Mouse (Mus musculus) limb, embryonic 13.5 days (tissue): ENCODE data around the gene Bspry. TPM values are rescaled to one million over a fixed set of nuclear protein-coding genes. Genes with fewer than 3 reads are reported as not detected.

Experiments
- ATAC-seq: fragments of 200-750 bp; cut with Nextera tagmentation; 2 replicates; pipeline ENCODE4 v1.8.0; 2017; ENCODE audit warnings: low read depth, moderate number of reproducible peaks, moderate TSS enrichment; ENCODE audit not compliant: low FRiP score
- H3K27ac ChIP-seq: fragments of 300-500 bp; sonication (generic); 2 replicates; pipeline ENCODE4 v1.5.1; 2015; ENCODE audit warnings: inconsistent platforms, mild to moderate bottlenecking, moderate library complexity
- H3K27me3 ChIP-seq: fragments of 300-500 bp; sonication (generic); 2 replicates; pipeline ENCODE4 v1.6.1; 2015; ENCODE audit warnings: mild to moderate bottlenecking, inconsistent platforms
- H3K36me3 ChIP-seq: fragments of 300-500 bp; sonication (generic); 2 replicates; pipeline ENCODE4 v1.6.1; 2015; ENCODE audit warnings: inconsistent platforms, mild to moderate bottlenecking, moderate library complexity
- H3K4me1 ChIP-seq: fragments of 300-500 bp; sonication (generic); 2 replicates; pipeline ENCODE4 v1.6.1; 2015; ENCODE audit warnings: inconsistent platforms
- H3K4me2 ChIP-seq: fragments of 300-500 bp; sonication (generic); replicated peaks from 2 replicates; pipeline ENCODE4 v1.6.1; 2015; ENCODE audit warnings: inconsistent platforms, mild to moderate bottlenecking, moderate library complexity
- H3K4me3 ChIP-seq: fragments of 300-500 bp; sonication (generic); 2 replicates; pipeline ENCODE4 v1.5.1; 2015; ENCODE audit warnings: moderate library complexity, mild to moderate bottlenecking, inconsistent platforms
- H3K9ac ChIP-seq: fragments of 300-500 bp; sonication (generic); 2 replicates; pipeline ENCODE4 v1.6.1; 2015; ENCODE audit warnings: mild to moderate bottlenecking, inconsistent platforms
- H3K9me3 ChIP-seq: fragments of 300-500 bp; sonication (generic); 2 replicates; pipeline ENCODE4 v1.6.1; 2016; ENCODE audit warnings: inconsistent platforms
- WGBS: fragments of 180-500 bp; shearing (Covaris S2); methylation state at CpG from one replicate; pipeline ENCODE4 v1.1.7; 2015; 5-methylcytosine and 5-hydroxymethylcytosine counted together
- polyA plus RNA-seq: library from polyadenylated mRNA; unstranded; fragments of >200 nt; fragmentation: Nextera tagmentation; extraction: Ambion mirVana; gene quantifications from 2 replicates; pipeline ENCODE4 v1.2.1, GENCODE M21; 2015

Bspry gene
- polyA plus RNA-seq, 1 experiment from 2014 or later = 3.2 TPM

- no peaks in the 10 kb centered on the region for H3K9me3 ChIP-seq
- H3K27ac ChIP-seq = peak overlapping the region; percentile 85; the same call in 1 of the 2 replicates
- H3K4me3 ChIP-seq = peak overlapping the region; percentile 70
- peaks cover 35% of the 10 kb centered on the region for H3K4me1 ChIP-seq
- no peaks in the 10 kb centered on the region for H3K27me3 ChIP-seq
- H3K36me3 ChIP-seq = peaks cover 25% of the 10 kb centered on the region
- ATAC-seq = 0 out of 2 replicates have a peak, but pooled peaks have one; percentile 2
- peak overlapping the region; percentile 81 for H3K4me2 ChIP-seq
- peak overlapping the region; percentile 85 for H3K9ac ChIP-seq
- WGBS = 45% methylated on average over 13 of the region's 13 CpGs
Measured at GRCm38 (mm10) chr4:62518416-62519121, 38.7 kb downstream of the Bspry start.

GRCm38 (mm10) chr4:62519122-62519848 is 39.4 kb downstream of the Bspry start:
- H3K27ac ChIP-seq = peak overlapping the region; percentile 85
- peak overlapping the region; percentile 70 for H3K4me3 ChIP-seq
- under 1% methylated on average over 26 of the region's 26 CpGs for WGBS
- H3K9me3 ChIP-seq = no peaks in the 10 kb centered on the region
- H3K4me2 ChIP-seq = peak overlapping the region; percentile 81
- peaks cover 43% of the 10 kb centered on the region for H3K4me1 ChIP-seq
- H3K27me3 ChIP-seq = no peaks in the 10 kb centered on the region
- peaks cover 21% of the 10 kb centered on the region; the same call in 1 of the 2 replicates for H3K36me3 ChIP-seq
- ATAC-seq = peak; percentile 79
- H3K9ac ChIP-seq = peak overlapping the region; percentile 85

GRCm38 (mm10) chr4:62519849-62520233 is 40.0 kb downstream of the Bspry start, which contains the start of gene Alad:
Alad (minus strand) TSS chr4:62519918.
- Histone ChIP-seq H3K4me1 (peaks cover 45% of the 10 kb centered on the region), H3K36me3 (peaks cover 21% of the 10 kb centered on the region; the same call in 1 of the 2 replicates), H3K27me3 (no peaks in the 10 kb centered on the region), H3K27ac (peak within 1 kb of the TSS; percentile 85), H3K9ac (peak within 1 kb of the TSS; percentile 85), H3K9me3 (no peaks in the 10 kb centered on the region), H3K4me3 (peak within 1 kb of the TSS; percentile 70), H3K4me2 (peak within 1 kb of the TSS; percentile 81)
- 0% methylated on average over 31 of the region's 37 CpGs for WGBS
- peak; percentile 81 for ATAC-seq

GRCm38 (mm10) chr4:62520892-62521400 is 41.1 kb downstream of the Bspry start:
- WGBS = 91% methylated on average over 2 of the region's 2 CpGs
- no peak overlapping the region for H3K27ac ChIP-seq
- H3K9ac ChIP-seq = no peak overlapping the region

GRCm38 (mm10) chr4:62524651-62525488 is 45.0 kb downstream of the Bspry start, which contains the start of the genes Pole3 and 4933430I17Rik:
Pole3 (minus strand) TSS chr4:62525068.
4933430I17Rik (plus strand) TSS chr4:62525369.
- H3K9me3 ChIP-seq = no peaks in the 10 kb centered on the region
- H3K4me2 ChIP-seq = peak within 1 kb of the TSS; percentile 92
- peak within 1 kb of the TSS; percentile 94 for H3K27ac ChIP-seq
- H3K36me3 ChIP-seq = peaks cover 21% of the 10 kb centered on the region; the same call in 1 of the 2 replicates
- no peaks in the 10 kb centered on the region for H3K27me3 ChIP-seq
- ATAC-seq = peak; percentile 98
- peak within 1 kb of the TSS; percentile 87 for H3K4me3 ChIP-seq
- under 1% methylated on average over 59 of the region's 59 CpGs for WGBS
- peak within 1 kb of the TSS; percentile 90 for H3K9ac ChIP-seq
- peaks cover 12% of the 10 kb centered on the region for H3K4me1 ChIP-seq

More at GRCm38 (mm10) chr4:62520892-62521400, 41.1 kb downstream of the Bspry start:
- Histone ChIP-seq H3K4me1 (peaks cover 45% of the 10 kb centered on the region), H3K9me3 (no peaks in the 10 kb centered on the region), H3K4me3 (no peak overlapping the region), H3K36me3 (peaks cover 21% of the 10 kb centered on the region; the same call in 1 of the 2 replicates), H3K27me3 (no peaks in the 10 kb centered on the region), H3K4me2 (no peak overlapping the region)
- ATAC-seq = no peak

- Histone ChIP-seq H3K9ac (no peak overlapping the region; the same call in 1 of the 2 replicates), H3K27ac (no peak overlapping the region), H3K36me3 (peaks cover 21% of the 10 kb centered on the region; the same call in 1 of the 2 replicates), H3K4me3 (peak overlapping the region; percentile 87), H3K4me2 (peak overlapping the region; percentile 92), H3K27me3 (no peaks in the 10 kb centered on the region), H3K9me3 (no peaks in the 10 kb centered on the region), H3K4me1 (peaks cover 12% of the 10 kb centered on the region)
- no peak for ATAC-seq
- 1% methylated on average over 10 of the region's 10 CpGs for WGBS
Measured at GRCm38 (mm10) chr4:62525489-62525811, 45.6 kb downstream of the Bspry start.

- Histone ChIP-seq H3K4me2 (no peak overlapping the region), H3K27ac (no peak overlapping the region), H3K4me3 (no peak overlapping the region), H3K9me3 (no peaks in the 10 kb centered on the region), H3K36me3 (peaks cover 21% of the 10 kb centered on the region; the same call in 1 of the 2 replicates), H3K27me3 (no peaks in the 10 kb centered on the region), H3K9ac (no peak overlapping the region), H3K4me1 (peaks cover 16% of the 10 kb centered on the region)
- 57% methylated on average over 2 of the region's 2 CpGs for whole genome bisulfite sequencing
- ATAC-seq = no peak
Measured at GRCm38 (mm10) chr4:62526256-62526655, 46.4 kb downstream of the Bspry start.

- H3K4me3 ChIP-seq = no peak overlapping the region
Measured at GRCm38 (mm10) chr4:62527655-62528054, 47.8 kb downstream of the Bspry start.

GRCm38 (mm10) chr4:62533729-62534128 is 53.9 kb downstream of the Bspry start:
- no peak overlapping the region for H3K4me2 ChIP-seq

More at GRCm38 (mm10) chr4:62527655-62528054, 47.8 kb downstream of the Bspry start:
- no peak for ATAC-seq
- 80% methylated on average over 4 of the region's 4 CpGs for WGBS
- no peak overlapping the region for H3K27ac ChIP-seq
- no peaks in the 10 kb centered on the region for H3K27me3 ChIP-seq
- H3K4me2 ChIP-seq = no peak overlapping the region
- H3K36me3 ChIP-seq = peaks cover 11% of the 10 kb centered on the region; the same call in 1 of the 2 replicates
- peaks cover 16% of the 10 kb centered on the region for H3K4me1 ChIP-seq
- H3K9ac ChIP-seq = no peak overlapping the region
- H3K9me3 ChIP-seq = no peaks in the 10 kb centered on the region

GRCm38 (mm10) chr4:62541802-62542201 is 61.9 kb downstream of the Bspry start:
- no peak overlapping the region for H3K27ac ChIP-seq
- ATAC-seq = no peak
- no peaks in the 10 kb centered on the region for H3K27me3 ChIP-seq
- no peaks in the 10 kb centered on the region for H3K36me3 ChIP-seq
- H3K4me3 ChIP-seq = no peak overlapping the region
- H3K4me1 ChIP-seq = no peaks in the 10 kb centered on the region
- no peak overlapping the region for H3K9ac ChIP-seq
- no peak overlapping the region for H3K4me2 ChIP-seq
- WGBS = 57% methylated on average over 3 of the region's 3 CpGs
- no peaks in the 10 kb centered on the region for H3K9me3 ChIP-seq

More at GRCm38 (mm10) chr4:62533729-62534128, 53.9 kb downstream of the Bspry start:
- H3K9ac ChIP-seq = no peak overlapping the region
- peaks cover 10% of the 10 kb centered on the region for H3K4me1 ChIP-seq
- no peaks in the 10 kb centered on the region for H3K36me3 ChIP-seq
- H3K4me3 ChIP-seq = no peak overlapping the region
- H3K27me3 ChIP-seq = no peaks in the 10 kb centered on the region
- no peak overlapping the region for H3K27ac ChIP-seq
- ATAC-seq = no peak
- 50% methylated on average over 6 of the region's 6 CpGs for WGBS
- H3K9me3 ChIP-seq = no peaks in the 10 kb centered on the region

- Histone ChIP-seq H3K27ac (no peak overlapping the region), H3K9ac (no peak overlapping the region), H3K36me3 (no peaks in the 10 kb centered on the region), H3K4me1 (no peaks in the 10 kb centered on the region), H3K9me3 (no peaks in the 10 kb centered on the region), H3K4me2 (no peak overlapping the region), H3K4me3 (no peak overlapping the region), H3K27me3 (no peaks in the 10 kb centered on the region)
- ATAC-seq = no peak
- WGBS = 81% methylated on average over 6 of the region's 6 CpGs
Measured at GRCm38 (mm10) chr4:62543782-62544181, 63.9 kb downstream of the Bspry start.
